Mouse (Mus musculus): ENCODE measurements around the gene Osbp. TPM values are rescaled to one million over a fixed set of nuclear protein-coding genes. Genes with fewer than 3 reads are reported as not detected.
"Not testable (repeated sequence)": the region's sequence is repeated elsewhere in the genome, so short reads cannot be mapped to it uniquely, and the experiment has no call there.

Gene Osbp
- total RNA-seq, 2 experiments from 2014 or later = 102 to 106 TPM

DNA sequence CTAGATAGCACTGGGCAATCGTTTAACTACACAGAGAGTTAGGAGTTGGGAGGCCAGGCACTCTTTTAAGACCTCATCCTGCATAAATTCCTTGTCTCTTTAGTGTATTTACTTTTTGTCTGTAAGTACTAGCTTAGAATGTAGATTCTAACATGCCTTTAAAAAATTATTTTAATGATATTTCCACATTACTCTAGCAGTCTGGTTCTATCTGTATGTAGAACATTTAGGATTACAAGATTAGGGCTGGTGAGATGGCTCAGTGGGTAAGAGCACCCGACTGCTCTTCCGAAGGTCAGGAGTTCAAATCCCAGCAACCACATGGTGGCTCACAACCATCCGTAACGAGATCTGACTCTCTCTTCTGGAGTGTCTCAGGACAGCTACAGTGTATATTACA, 18.9 kb downstream of the Osbp start:
- intact Hi-C loops (cut with DNase I); DNase-seq: not testable (repeated sequence)

DNA sequence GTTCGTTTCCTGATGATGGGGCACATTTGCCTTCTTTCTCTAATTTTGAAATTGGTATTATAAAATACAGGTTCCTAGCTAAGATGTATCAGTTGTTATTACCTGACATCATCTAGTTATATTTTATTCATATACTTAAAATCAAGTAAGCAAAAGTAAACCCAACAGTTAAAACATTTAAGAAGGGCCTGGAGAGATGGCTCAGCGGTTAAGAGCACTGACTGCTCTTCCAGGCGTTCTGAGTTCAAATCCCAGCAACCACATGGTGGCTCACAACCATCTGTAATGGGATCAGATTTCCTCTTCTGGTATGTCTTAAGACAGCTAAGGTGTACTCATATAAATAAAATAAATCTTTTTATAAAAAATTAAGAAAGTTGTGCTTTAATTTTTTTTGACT, 22.1 kb downstream of the Osbp start:
- no peak for DNase-seq

DNA sequence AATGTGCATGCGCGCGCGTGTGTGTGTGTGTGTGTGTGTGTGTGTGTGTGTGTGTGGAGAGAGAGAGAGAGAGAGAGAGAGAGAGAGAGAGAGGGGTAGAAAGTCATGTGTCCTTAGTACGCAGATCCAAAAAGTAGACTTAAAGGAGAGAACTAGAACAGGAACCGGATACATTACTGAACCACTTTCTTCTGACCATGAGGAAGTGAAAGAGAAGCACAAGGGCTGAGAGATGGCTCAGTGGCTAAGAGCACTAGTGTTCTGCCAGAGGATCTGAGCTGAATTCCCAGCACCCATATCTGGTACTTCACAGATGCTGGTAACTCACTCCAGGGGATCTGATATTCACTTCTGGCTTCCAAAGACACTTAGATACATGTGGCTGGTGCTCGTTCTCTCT, 23.6 kb downstream of the Osbp start:
- intact Hi-C loops (cut with DNase I) = no loop called here
- no peak for DNase-seq

More for the DNA sequence above, 22.1 kb downstream of the Osbp start:
- intact Hi-C loops (cut with DNase I) = no loop called here

DNA sequence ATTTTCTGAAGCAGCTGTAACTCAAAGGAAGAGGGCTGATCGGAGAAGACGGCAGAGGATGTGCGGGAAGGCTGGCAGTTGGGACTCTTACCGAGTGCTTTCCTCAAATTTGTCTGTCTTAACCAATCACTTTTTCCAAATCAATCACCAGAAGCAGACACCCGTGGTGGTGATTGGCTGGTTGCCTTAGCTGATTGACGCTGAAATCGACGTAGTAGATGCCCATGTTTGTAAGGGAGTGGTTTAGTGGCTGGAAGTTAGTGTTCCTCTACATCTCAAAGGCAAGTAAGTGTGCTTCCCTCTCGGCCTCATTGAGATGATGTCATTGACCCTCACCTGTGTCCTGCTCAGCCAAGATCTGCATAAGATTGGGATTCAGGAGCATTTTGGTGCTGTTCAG, 26.3 kb downstream of the Osbp start:
- intact Hi-C loops (cut with DNase I) = no loop called here
- no peak for DNase-seq

DNA sequence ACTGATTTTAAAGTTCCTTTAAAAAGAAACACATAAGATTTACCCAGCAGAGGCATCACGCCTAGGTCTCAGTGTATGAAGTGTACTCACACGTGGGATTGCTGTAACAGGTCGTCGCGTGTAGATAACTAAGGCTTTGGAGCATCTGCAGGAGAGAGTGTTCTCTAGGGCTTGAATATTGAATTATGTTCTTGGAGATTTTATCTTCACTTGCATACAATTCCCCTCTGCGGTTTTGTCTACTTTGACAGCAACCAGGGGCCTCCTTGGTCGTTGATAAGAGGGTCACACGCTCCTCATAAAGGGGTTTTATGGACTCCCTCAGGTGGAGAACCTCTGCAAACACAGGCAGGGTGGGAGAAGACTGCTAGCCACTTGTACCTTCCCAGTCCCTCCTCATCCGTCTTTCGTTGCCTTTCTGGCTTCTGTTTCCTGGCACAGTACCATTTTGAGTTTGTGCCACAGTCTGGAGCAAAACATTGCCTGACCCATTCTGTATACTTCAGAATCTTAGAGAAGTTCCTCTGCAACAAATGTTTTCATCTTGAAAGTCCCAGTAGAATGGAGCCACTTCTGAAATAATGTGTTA, 26.8 kb downstream of the Osbp start:
- peak in 1 of 2 experiments; percentile 33 for DNase-seq
- intact Hi-C loops (cut with DNase I) = no loop called here

DNA sequence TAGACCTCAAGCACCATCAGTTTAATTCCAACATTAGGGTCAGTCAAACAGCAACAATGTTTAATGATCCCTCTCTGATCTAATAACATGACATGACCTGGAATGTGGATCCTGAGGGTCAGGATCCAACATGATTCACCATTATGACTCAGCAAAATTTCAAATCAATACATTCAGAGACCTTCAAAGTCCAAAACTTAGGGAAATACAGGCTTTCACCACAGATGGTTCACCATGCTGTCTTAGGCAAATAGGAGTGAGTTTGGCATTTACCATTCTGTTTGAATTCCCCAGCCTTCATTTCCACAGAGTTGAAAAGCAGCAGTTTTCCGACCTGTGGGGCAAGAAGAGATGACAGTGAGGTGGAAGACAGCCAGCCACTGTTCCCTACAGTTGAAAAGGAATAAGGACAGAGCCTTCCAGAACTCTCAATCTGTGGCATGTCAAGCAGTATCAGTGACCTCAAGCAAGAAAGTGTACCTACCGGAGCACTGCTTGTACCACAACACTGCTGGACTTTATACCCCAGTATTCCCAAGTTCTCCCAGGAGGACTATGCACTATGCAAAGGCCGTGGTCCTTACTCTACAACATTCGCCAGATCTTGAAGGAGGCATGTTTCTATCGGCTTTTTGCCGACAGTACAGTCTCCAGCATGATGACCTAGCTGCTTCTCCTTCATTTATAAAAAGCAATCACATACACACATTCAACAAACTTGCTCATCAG, 29.1 kb downstream of the Osbp start:
- intact Hi-C loops (cut with DNase I) = no loop called here
- no peak for DNase-seq

DNA sequence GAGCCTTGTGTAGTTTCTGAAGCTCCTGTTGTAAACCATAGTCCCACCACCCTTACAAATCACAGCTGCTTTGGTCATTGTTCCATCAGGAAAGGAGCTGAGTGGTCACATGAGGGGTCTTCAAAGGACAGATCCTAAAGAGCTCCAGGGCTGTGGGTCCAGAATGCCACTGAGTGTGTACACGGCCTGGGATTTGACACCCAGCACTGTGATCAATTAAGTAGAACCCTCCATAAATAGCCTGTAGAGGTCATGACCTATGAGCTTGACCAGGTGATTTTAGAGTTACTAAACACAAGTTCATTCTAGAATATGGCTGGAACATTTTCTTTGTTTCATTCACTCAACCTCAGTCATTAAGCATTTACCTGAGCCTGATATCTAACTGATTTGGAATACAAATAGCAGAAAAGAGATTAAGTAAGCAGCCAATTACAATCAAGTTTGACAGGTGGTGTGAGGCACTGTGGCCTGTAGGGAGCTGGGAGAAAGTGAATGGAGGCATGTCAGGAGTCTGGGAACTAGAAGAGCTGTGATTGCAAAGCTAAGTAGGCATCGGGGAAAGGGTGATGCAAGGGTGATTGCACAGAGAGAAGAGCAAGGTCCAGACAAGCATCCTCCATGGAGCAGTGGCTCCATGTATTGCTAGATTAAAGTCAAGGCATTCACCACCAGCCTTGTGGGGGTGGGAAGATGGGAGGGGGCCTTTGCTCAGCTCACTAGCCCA, 30.1 kb downstream of the Osbp start:
- no peak for DNase-seq
- intact Hi-C loops (cut with DNase I) = no loop called here

DNA sequence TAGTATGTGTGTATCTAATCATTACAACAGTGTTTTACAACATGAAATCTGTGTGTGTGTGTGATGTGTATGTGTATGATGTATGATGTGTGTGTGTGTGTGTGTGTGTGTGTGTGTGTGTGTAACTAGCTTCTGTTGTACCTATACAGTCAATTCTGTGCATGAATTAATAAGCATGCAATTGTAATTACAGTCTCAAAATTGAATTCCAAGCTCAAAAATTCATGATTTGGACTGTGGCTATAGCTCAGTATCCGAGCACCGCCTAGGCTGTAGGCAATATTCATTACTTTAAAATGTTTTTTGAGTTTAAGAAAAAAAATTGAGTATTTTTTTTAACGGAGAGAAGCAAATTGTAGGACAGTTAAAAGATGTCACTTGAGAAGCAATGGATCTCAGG, 35.9 kb downstream of the Osbp start:
- intact Hi-C loops (cut with DNase I) = no loop called here
- no peak for DNase-seq

DNA sequence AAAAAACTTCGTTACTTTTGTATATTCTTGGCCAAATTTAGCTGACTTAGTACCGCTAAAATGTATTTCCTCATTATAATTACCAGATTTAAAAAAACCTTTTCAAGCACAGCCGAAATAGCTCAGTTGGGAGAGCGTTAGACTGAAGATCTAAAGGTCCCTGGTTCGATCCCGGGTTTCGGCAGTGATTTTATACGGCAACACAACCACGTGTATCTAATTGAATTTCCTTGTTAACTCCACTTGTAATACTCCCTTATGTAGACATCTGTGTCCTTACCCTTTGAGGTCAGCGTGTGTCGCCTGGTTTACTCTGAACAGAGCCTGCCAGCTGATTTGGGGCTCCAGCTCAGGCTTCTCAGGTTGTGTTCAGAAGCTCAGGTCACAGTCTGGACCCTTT, 36.4 kb downstream of the Osbp start:
- DNase-seq = peak; percentile 53 to 73

DNA sequence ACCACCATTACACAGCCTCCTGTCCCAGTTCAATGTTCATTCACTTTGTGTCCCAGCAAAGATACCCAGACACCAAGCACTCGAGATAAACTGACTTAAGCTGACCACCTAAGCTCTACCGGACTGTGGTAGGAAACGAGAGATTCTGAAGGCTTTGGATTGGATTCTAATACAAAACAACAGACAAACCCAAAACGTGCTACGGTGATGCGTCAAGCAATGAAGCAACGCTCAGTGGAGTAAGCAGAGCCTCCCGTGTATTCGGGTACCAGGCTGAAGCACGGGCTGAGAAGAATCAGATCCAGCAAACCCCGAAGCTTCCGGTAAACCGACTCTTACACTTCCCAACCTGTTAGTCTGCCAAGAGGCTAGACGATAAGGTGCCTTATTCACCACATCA, 37.0 kb downstream of the Osbp start:
- intact Hi-C loops (cut with DNase I) = no loop called here
- DNase-seq = no peak

More for the DNA sequence above, 36.4 kb downstream of the Osbp start:
- intact Hi-C loops (cut with DNase I) = no loop called here

DNA sequence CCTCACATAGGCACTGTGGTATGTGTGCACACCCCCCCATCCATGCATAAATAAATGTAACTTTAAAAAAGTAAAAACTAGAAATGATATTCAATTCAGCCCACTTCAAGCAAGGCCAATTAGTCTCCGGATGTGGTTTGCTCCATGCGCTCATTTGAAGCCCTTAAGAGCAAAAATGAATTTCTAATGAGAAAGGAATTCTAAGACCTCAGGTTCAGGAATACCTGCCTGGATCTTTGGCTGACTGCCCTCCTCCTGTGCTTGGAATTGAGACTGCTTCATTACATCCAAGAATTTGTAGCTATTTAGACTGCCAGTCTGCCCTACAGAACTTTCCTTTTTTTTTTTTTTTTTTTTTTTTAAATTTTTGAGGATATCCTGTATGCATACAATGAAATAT, 37.8 kb downstream of the Osbp start:
- no peak for DNase-seq
- intact Hi-C loops (cut with DNase I) = no loop called here

DNA sequence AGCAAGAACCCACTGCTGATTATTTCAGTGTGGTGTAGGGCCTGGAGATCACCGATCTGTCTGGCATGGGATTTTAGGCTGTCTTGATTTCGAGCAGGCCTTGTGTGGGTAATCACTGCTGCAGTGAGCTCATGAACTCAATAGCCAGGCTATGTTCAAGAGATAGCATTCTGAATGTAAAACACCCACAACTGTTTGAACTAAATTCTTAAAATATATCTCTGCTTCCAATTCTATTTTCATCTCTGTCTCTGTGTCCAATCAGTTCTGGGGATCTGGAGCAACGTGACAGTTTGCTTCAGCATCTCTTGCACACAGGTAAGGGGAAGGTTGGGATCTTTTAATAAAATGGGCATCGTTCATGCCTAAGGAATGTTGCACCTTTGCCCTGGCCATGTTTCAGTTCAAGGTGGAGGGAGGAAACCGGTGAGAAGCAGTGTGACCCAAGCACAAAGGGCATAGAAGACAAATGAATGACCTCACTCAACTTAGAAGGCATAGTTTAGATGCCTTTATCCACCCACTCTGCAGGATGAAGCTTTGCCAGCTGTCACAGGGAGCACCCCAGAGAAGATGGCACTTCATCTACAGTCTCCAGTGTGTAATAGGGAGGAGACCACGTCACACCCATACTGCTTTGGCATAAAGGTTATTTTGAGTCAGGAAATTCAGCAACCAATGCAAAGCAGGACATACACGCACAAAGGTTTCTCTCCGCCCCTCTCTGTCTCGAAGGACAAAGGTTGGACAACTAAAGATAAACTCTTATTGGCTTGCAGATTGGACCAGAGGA, 38.7 kb downstream of the Osbp start:
- no peak for DNase-seq
- intact Hi-C loops (cut with DNase I) = loop anchor here (2.0 to 5.0 kb wide), 2 partner anchors 36 to 793 kb away; partner anchors contain the start of genes Lpxn and Zfp91

DNA sequence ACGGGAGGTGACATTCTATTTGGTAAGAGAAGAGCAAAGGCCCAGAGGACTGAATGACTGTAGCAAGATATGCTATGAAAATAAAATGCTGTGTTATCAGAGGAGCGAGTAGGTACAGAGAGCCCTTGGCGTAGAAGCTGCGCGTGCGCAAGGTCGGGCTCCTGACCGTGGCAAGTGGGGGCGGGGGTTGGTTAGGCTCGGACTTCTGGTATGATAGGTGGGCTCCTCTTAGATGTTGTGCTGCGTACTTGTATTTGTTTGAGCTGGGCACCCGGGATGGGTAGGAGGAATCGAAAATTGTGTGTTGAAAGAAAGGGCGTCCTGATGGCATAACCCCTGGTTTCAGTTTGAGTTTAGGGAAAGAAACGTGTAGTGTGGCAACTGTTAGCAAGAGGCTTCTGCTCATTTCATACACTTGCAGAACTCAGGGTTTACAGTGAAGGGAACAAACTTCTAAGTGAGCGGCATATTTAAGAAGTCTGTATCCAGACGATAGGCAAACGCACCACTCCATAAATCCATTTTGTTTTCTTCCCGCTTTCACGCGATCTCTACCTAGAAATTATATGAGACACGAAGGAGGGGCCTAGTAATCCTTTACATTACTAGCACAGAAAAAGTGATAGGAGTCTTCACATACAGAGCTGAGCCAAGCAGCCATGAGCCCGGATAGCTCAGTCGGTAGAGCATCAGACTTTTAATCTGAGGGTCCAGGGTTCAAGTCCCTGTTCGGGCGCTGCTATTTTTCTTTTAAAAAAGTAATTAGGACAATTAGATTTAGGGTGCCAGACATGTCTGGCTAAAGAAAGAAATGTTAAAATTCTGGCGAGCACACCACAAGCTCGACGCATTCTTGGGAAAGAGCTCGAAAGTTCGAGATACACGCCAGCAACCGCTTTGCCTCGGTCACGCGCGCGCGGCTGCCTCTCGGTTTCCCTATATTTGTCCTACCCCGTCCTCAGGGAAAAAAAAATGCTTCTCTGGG, 39.9 kb downstream of the Osbp start:
- peak; percentile 87 to 89 for DNase-seq
- intact Hi-C loops (cut with DNase I) = loop anchor here (2.0 to 5.0 kb wide), 3 partner anchors 37 to 792 kb away; partner anchors contain the start of genes Lpxn, Patl1 and Zfp91

DNA sequence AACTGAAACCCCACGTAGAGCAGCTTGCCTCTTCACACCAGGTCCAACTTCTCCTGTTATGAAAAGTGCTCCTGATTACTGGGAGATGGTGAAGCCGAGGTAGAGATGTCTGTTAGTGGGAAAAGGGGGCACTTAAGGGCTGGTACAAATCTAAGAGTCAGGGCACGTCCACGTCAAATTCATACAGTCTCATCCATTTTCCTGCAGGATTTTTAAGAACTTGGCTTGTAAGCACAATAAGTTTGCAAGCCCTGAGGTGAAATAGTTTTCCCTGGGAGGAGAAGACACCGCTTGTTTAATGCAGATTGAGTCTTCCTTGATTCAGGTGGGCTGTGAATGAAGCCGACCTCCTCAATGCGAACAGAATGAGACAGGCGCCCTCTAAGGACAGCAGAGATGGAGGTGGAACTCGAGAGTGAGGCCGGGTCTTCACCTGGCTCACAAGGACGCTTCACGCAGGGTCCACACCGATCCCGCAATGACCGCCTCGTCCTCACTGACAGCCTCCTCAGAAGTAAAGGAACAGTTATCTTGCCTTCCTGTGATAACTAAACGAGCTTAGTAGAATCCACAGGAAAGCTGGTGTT, 40.7 kb downstream of the Osbp start:
- intact Hi-C loops (cut with DNase I) = loop anchor here (2.0 to 5.0 kb wide), 2 partner anchors 94 to 791 kb away; partner anchors contain the start of genes Lpxn, Patl1 and Zfp91
- DNase-seq = no peak

DNA sequence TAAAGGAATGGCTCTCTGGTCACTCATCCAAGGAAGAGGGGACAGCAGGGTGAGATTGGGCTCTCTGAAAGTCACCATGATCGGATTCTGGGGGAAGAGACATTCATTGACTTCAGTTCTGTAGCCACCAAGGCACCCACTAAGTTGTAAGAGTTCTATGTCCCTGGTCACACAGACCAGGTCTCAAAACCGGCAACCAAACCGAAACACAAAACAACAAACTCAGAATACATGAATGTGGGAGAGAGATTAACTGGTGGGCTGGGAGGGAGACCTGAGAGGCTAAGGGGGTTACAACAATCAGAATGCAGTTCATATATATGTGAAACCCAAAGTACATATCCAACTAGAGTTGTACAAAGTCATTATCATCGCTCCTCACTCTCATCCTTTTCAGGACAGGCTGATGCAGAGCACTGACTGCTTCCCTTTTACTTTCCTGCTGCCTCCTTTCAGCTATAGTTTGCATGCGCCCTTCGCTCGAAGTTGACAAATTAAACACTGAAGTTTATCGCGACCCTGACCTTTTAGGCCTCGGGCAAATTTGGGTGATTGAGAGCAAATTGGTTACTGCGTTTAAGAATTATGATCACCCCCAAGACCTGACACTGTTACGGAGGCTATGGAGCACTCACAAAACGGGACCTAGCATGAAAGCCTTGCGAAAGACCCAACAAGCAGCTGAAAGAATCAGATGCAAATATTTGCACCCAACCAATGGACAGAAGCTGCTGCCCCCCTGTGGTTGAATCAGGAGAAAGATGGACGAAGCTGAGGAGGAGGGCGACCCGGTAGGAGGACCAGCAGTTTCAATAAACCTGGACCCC, 41.6 kb downstream of the Osbp start:
- intact Hi-C loops (cut with DNase I) = loop anchor here (2.0 to 5.0 kb wide), 2 partner anchors 95 to 790 kb away; partner anchors contain the start of genes Lpxn, Patl1 and Zfp91
- peak; percentile 53 for DNase-seq

DNA sequence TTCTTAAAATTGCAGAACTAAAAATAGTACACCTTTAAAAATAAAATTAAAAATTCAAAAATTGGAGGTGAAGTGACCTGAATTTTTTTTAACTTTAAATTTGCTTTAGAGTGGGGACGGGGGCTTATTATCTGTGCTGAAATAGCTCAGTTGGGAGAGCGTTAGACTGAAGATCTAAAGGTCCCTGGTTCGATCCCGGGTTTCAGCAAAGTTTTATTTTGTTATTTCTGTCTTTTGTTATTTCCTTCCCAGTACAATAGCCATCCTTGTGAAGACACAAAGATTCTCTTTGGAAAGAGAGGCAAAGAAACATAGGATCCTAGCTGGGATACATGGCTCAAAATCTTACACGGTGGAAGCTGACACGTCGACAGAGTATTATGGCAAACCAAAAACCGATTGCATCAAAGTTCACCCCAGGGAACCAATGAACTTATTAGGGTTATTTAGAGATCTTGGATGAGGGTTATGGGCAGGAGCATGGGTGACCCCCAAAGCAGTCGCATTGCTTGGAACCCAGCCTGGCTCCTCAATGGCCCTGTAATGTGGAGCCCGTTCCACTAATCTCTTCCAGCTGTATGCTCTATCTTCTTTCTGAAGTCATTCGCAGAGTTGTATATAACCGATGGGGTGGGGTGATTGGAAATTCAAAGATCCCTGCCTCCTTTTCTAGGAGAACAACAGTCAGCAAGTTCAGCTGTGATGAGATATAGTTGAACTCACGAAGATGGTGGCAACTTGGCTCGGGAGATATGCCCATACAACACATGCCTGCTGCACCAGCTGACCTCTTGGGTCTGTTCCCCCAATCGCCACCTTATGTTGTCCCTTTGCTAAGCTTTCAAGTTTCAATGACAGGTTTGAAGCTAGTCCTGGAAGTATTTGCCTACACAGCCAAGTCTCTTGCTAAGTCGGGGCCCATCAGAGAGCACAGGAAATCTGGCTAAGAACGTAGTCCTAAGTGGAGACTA, 43.0 kb downstream of the Osbp start:
- no peak for DNase-seq
- intact Hi-C loops (cut with DNase I) = loop anchor here (2.0 to 5.0 kb wide), 2 partner anchors 232 to 789 kb away; partner anchors contain the start of genes Lpxn and Zfp91
